Mouse (Mus musculus) kidney, embryonic 15.5 days (tissue): Measurements from ENCODE around the gene Nelfe. TPM values are rescaled to one million over a fixed set of nuclear protein-coding genes. Genes with fewer than 3 reads are reported as not detected.

ENCODE experiments used
- ATAC-seq: fragments of 200-750 bp; cut with Nextera tagmentation; replicated peaks from 2 replicates; pipeline ENCODE4 v1.8.0; 2017; ENCODE audit warnings: moderate TSS enrichment; ENCODE audit not compliant: low FRiP score
- H3K27ac ChIP-seq: fragments of 300-500 bp; sonication (generic); 2 replicates; pipeline ENCODE4 v1.5.1; 2015; ENCODE audit warnings: mild to moderate bottlenecking, inconsistent platforms
- H3K27me3 ChIP-seq: fragments of 300-500 bp; sonication (generic); 2 replicates; pipeline ENCODE4 v1.6.1; 2015; ENCODE audit warnings: inconsistent platforms
- H3K36me3 ChIP-seq: fragments of 300-500 bp; sonication (generic); 2 replicates; pipeline ENCODE4 v1.6.1; 2015; ENCODE audit warnings: inconsistent platforms
- H3K4me1 ChIP-seq: fragments of 300-500 bp; sonication (generic); 2 replicates; pipeline ENCODE4 v1.6.1; 2015; ENCODE audit warnings: inconsistent platforms
- H3K4me2 ChIP-seq: fragments of 300-500 bp; sonication (generic); 2 replicates; pipeline ENCODE4 v1.6.1; 2015; ENCODE audit warnings: moderate library complexity, mild to moderate bottlenecking, inconsistent platforms
- H3K4me3 ChIP-seq: fragments of 300-500 bp; sonication (generic); replicated peaks from 2 replicates; pipeline ENCODE4 v1.5.1; 2015; ENCODE audit warnings: mild to moderate bottlenecking, inconsistent platforms
- H3K9ac ChIP-seq: fragments of 300-500 bp; sonication (generic); 2 replicates; pipeline ENCODE4 v1.6.1; 2015; ENCODE audit warnings: mild to moderate bottlenecking, inconsistent platforms
- H3K9me3 ChIP-seq: fragments of 300-500 bp; sonication (generic); replicated peaks from 2 replicates; pipeline ENCODE4 v1.6.1; 2016; ENCODE audit warnings: inconsistent platforms
- WGBS: fragments of 180-500 bp; shearing (Covaris S2); methylation state at CpG from one replicate; pipeline ENCODE4 v1.1.7; 2015; ENCODE audit warnings: mixed read lengths; 5-methylcytosine and 5-hydroxymethylcytosine counted together
- polyA plus RNA-seq: library from polyadenylated mRNA; unstranded; fragments of >200 nt; fragmentation: Nextera tagmentation; extraction: Ambion mirVana; gene quantifications from 2 replicates; pipeline ENCODE4 v1.2.1, GENCODE M21; 2015

Gene Nelfe
- polyA plus RNA-seq, 1 experiment from 2014 or later, result 116 TPM

DNA sequence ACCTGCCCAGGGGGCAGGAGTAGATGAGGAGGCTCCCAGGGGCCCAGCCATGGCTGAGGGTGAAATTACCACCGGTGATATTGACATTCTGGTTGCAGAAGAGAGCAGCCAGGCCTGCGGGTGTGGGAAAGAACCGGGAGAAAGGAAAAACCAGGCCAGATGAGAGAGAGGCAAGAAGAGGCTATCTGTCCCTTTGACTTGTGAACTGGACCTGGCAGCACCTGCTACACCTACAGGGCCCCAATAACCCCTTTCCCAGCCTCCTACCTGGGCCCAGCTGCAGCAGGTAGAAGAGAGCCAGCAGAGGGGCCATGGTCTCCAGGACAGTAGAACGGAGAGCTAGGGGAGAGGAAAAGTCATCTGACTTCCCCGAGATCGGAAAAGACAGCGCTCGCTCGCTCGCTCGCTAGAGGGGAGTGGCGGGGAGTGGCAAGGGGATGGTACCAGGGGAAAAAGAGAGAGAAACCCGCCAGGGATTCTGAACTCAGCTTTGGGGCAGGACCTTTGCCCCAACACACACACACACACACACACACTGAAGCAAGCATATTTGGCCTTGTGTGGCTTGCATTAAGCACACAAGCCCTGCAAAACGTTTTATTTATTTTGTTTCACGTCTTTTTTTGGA, 31.6 kb downstream of the Nelfe start, which contains the start of gene Gm20547:
TSS of gene Gm20547 (minus strand) at position 360 of the 628 bp plus-strand sequence.
- H3K9me3 ChIP-seq, result no peaks in the 10 kb centered on the region
- H3K4me2 ChIP-seq, result peak within 1 kb of the TSS; percentile 42
- no peak for ATAC-seq
- H3K4me1 ChIP-seq, result 0 out of 2 replicates have a peak, but pooled peaks cover 11% of the 10 kb centered on the region
- no peaks in the 10 kb centered on the region for H3K36me3 ChIP-seq
- peaks cover 8% of the 10 kb centered on the region; the same call in 1 of the 2 replicates for H3K27me3 ChIP-seq
- 10% methylated on average over 15 of the region's 15 CpGs for WGBS
- H3K9ac ChIP-seq, result 0 out of 2 replicates have a peak within 1 kb of the TSS, but pooled peaks have one; percentile 26
- H3K27ac ChIP-seq, result no peak within 1 kb of the TSS
- peak within 1 kb of the TSS; percentile 7 for H3K4me3 ChIP-seq

DNA sequence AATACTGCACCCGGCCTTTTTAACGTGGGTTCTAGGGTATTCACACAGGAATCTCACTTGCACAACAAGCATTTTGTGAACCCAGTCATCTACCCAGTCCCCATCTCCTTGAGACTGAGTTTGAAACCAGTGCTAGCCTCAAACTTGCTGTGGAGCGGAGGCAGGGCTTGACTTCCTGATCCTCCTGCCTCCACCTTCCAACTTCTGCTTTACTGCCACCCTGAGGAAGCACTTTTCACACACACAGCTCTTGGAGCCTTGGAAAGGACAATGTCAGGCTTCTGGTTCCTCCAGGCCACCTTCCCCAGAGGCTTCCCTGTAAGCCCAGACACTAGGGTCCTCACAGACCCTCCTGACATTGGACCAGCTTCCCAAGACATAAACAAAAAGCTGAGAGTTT, 33.1 kb downstream of the Nelfe start:
- no peaks in the 10 kb centered on the region for H3K9me3 ChIP-seq
- no peak for ATAC-seq
- H3K9ac ChIP-seq, result no peak overlapping the region
- H3K4me2 ChIP-seq, result no peak overlapping the region
- no peak overlapping the region for H3K27ac ChIP-seq
- H3K36me3 ChIP-seq, result no peaks in the 10 kb centered on the region
- peaks cover 8% of the 10 kb centered on the region; the same call in 1 of the 2 replicates for H3K27me3 ChIP-seq
- H3K4me3 ChIP-seq, result no peak overlapping the region
- WGBS, result 73% methylated on average over 3 of the region's 3 CpGs
- 0 out of 2 replicates have a peak, but pooled peaks cover 11% of the 10 kb centered on the region for H3K4me1 ChIP-seq

DNA sequence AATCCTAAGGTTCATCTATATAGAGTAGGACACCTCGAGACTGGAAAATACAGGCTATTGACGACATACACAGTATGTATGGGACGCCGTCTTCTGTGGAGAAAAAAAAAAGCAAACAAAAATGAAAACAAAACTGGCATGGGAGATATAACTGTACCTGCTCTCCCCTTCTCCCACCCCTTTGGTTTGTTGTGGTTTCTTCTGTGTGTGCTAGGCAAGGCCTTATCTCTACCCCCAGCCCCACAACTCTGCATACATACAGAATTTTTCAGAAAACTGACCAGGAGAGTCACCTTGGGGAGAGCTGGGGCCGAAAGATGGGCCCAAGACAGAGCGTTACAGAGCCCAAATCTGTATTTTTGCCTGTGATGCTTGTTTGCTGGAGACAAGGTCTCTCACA, 34.5 kb downstream of the Nelfe start:
- no peaks in the 10 kb centered on the region for H3K36me3 ChIP-seq
- ATAC-seq, result no peak
- WGBS, result 90% methylated on average over 6 of the region's 6 CpGs
- H3K27me3 ChIP-seq, result peaks cover 8% of the 10 kb centered on the region; the same call in 1 of the 2 replicates
- no peak overlapping the region for H3K27ac ChIP-seq
- no peak overlapping the region for H3K9ac ChIP-seq
- H3K4me3 ChIP-seq, result no peak overlapping the region
- 0 out of 2 replicates have a peak, but pooled peaks cover 5% of the 10 kb centered on the region for H3K4me1 ChIP-seq
- no peaks in the 10 kb centered on the region for H3K9me3 ChIP-seq
- no peak overlapping the region for H3K4me2 ChIP-seq

GRCm38 (mm10) chr17:34885615-34886014, 35.4 kb downstream of the Nelfe start:
- H3K9me3 ChIP-seq, result no peaks in the 10 kb centered on the region
- H3K4me2 ChIP-seq, result no peak overlapping the region
- 0 out of 2 replicates have a peak, but pooled peaks cover 5% of the 10 kb centered on the region for H3K4me1 ChIP-seq
- no peak overlapping the region for H3K9ac ChIP-seq
- no peaks in the 10 kb centered on the region for H3K36me3 ChIP-seq
- WGBS, result 72% methylated on average over 3 of the region's 3 CpGs
- no peak overlapping the region for H3K27ac ChIP-seq
- no peak for ATAC-seq
- peaks cover 8% of the 10 kb centered on the region; the same call in 1 of the 2 replicates for H3K27me3 ChIP-seq
- no peak overlapping the region for H3K4me3 ChIP-seq

- Histone ChIP-seq H3K9ac (no peak overlapping the region), H3K27me3 (no peaks in the 10 kb centered on the region), H3K9me3 (no peaks in the 10 kb centered on the region), H3K4me2 (no peak overlapping the region), H3K27ac (no peak overlapping the region), H3K4me1 (no peaks in the 10 kb centered on the region), H3K4me3 (no peak overlapping the region), H3K36me3 (no peaks in the 10 kb centered on the region)
- no peak for ATAC-seq
- 83% methylated on average over 5 of the region's 5 CpGs for WGBS
These were observed 37.8 kb downstream of the Nelfe start for GRCm38 (mm10) chr17:34887942-34888341.

DNA sequence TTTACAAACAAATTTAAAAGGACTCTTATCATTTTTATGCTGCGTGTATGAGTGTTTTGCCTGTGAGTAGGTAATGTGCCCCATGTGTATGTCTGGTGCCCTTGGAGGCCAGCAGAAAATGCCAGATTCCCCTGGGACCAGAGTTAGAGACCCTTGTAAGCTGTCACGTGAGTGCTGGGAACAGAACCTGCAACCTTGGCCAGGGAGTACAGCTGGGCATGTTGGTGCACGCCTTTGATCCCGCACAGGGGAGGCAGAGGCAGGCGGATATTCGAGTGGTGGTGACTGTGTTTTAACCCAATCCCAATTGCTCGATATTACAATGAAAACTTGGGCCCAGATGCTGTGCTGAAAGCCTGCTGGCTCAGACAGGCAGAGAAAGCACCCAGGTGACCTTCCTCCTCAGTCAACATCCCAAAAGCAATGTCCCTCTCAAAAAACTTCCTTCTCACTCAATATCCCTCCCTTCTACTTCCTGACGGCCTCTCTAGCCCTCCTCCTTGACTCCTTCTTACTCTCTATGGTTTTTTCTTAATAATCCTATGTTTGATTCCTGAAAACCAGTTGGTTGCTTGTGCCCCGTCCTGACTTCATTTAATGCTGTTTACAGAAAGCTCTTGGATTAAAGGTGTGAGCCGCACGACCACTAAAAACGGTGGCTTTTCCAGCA, 40.0 kb downstream of the Nelfe start:
- H3K4me2 ChIP-seq, result no peak overlapping the region
- no peak for ATAC-seq
- H3K36me3 ChIP-seq, result no peaks in the 10 kb centered on the region
- H3K4me1 ChIP-seq, result peaks cover 11% of the 10 kb centered on the region
- no peaks in the 10 kb centered on the region for H3K9me3 ChIP-seq
- no peak overlapping the region for H3K4me3 ChIP-seq
- H3K27me3 ChIP-seq, result no peaks in the 10 kb centered on the region
- WGBS, result 83% methylated on average over 12 of the region's 12 CpGs
- H3K9ac ChIP-seq, result no peak overlapping the region
- H3K27ac ChIP-seq, result no peak overlapping the region

- WGBS, result 94% methylated on average over 2 of the region's 2 CpGs
- no peak overlapping the region for H3K4me2 ChIP-seq
- H3K4me3 ChIP-seq, result no peak overlapping the region
- H3K27ac ChIP-seq, result no peak overlapping the region
- no peak for ATAC-seq
- peaks cover 8% of the 10 kb centered on the region for H3K36me3 ChIP-seq
- peaks cover 23% of the 10 kb centered on the region for H3K4me1 ChIP-seq
- H3K9ac ChIP-seq, result no peak overlapping the region
- H3K27me3 ChIP-seq, result no peaks in the 10 kb centered on the region
- H3K9me3 ChIP-seq, result no peaks in the 10 kb centered on the region
These were observed 41.2 kb downstream of the Nelfe start for GRCm38 (mm10) chr17:34891377-34891776.

- Histone ChIP-seq H3K27me3 (no peaks in the 10 kb centered on the region), H3K4me1 (peaks cover 36% of the 10 kb centered on the region), H3K9me3 (no peaks in the 10 kb centered on the region), H3K27ac (peak overlapping the region; percentile 97), H3K4me3 (no peak overlapping the region), H3K9ac (peak overlapping the region; percentile 47), H3K4me2 (peak overlapping the region; percentile 92), H3K36me3 (peaks cover 10% of the 10 kb centered on the region)
- WGBS, result 72% methylated on average over 12 of the region's 12 CpGs
- ATAC-seq, result no peak
These were observed 43.1 kb downstream of the Nelfe start for GRCm38 (mm10) chr17:34893072-34893824.

- ATAC-seq, result peak; percentile 92
- peaks cover 36% of the 10 kb centered on the region for H3K4me1 ChIP-seq
- H3K9ac ChIP-seq, result peak overlapping the region; percentile 73
- peaks cover 10% of the 10 kb centered on the region for H3K36me3 ChIP-seq
- H3K27me3 ChIP-seq, result no peaks in the 10 kb centered on the region
- peak overlapping the region; percentile 97 for H3K27ac ChIP-seq
- peak overlapping the region; percentile 92 for H3K4me2 ChIP-seq
- WGBS, result 1% methylated on average over 22 of the region's 51 CpGs
- no peaks in the 10 kb centered on the region for H3K9me3 ChIP-seq
- H3K4me3 ChIP-seq, result peak overlapping the region; percentile 83
These were observed 43.9 kb downstream of the Nelfe start for GRCm38 (mm10) chr17:34894074-34894597.

GRCm38 (mm10) chr17:34894801-34895530, 44.8 kb downstream of the Nelfe start:
- ATAC-seq, result 0 out of 2 replicates have a peak, but pooled peaks have one; percentile 16
- 5% methylated on average over 51 of the region's 51 CpGs for WGBS
- Histone ChIP-seq H3K27me3 (no peaks in the 10 kb centered on the region), H3K9ac (peak overlapping the region; percentile 73), H3K4me1 (peaks cover 39% of the 10 kb centered on the region), H3K4me2 (peak overlapping the region; percentile 92), H3K36me3 (peaks cover 10% of the 10 kb centered on the region), H3K9me3 (no peaks in the 10 kb centered on the region), H3K4me3 (peak overlapping the region; percentile 83), H3K27ac (peak overlapping the region; percentile 97)

DNA sequence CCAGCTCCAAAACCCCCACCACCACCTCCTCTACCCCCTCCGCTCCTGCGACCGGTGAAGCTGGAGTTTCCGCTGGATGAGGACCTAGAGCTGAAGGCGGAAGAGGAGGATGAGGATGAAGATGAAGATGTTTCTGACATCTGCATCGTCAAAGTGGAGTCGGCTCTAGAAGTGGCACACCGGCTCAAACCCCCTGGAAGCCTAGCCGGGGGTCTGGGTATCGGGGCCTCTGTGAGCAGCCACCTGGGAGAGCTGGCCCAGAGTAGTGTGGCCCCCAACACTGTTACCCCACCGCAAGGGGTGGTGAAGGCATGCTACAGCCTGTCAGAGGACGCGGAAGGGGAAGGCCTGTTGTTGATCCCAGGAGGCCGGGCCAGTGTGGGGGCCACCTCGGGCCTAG, 45.5 kb downstream of the Nelfe start:
- Histone ChIP-seq H3K27ac (peak overlapping the region; percentile 97), H3K36me3 (peaks cover 11% of the 10 kb centered on the region), H3K9me3 (no peaks in the 10 kb centered on the region), H3K4me2 (peak overlapping the region; percentile 92), H3K27me3 (no peaks in the 10 kb centered on the region), H3K4me1 (peaks cover 47% of the 10 kb centered on the region), H3K9ac (peak overlapping the region; percentile 73; the same call in 1 of the 2 replicates), H3K4me3 (peak overlapping the region; percentile 83)
- ATAC-seq, result no peak
- WGBS, result 92% methylated on average over 15 of the region's 15 CpGs
